Mouse (Mus musculus): ENCODE measurements around the gene Hk1.

DNA sequence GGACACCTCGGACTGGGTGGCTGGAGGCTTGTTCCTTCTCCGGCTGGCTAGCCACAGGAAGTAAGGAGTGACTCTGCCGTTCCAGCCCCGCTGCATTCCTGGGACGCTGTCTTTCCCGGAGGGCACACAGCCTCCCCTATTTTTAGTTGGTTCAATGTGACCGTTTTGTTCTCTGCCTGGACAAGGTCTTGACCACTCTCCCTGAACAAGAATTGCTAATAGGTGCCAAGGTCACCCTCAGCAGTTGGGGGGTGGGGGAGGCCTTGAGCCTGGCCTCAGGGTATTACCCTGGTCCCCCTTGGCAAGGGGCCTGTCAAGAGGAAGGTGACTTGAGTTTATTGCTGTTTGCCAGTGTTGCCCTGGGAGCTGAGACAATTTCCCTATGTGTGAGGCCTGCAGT, 49.9 kb downstream of the Hk1 start:
- TF ChIP-seq POLR2A (IDR thresholded peaks at IDR 0.05; ENCODE audit: insufficient read depth, low read depth, low read length) (no peak), CTCF (IDR thresholded peaks at IDR 0.05) (no peak)

Measured in heart, adult 2 months (tissue).